Mouse (Mus musculus) erythroblast, adult 5-6 weeks (primary cell): ENCODE measurements around the gene Serf1. TPM values are rescaled to one million over a fixed set of nuclear protein-coding genes. Genes with fewer than 3 reads are reported as not detected.

Experiments
- total RNA-seq, 2 experiments: library from RNA; stranded (forward) in 1 of 2; stranded (reverse) in 1 of 2; fragments of 150-400 nt in 1 of 2; fragments of 200-764, 138-1000 nt in 1 of 2; gene quantifications; 2 replicates each; pipeline versions ENCODE4 v1.2.3 to v1.2.4; 2015 to 2017; ENCODE audit warnings: low replicate concordance in 2 of 2

Serf1 gene
- total RNA-seq, 2 experiments from 2014 or later = 1.3 to 4.9 TPM

Other genes starting within 250 kb of the Serf1 start
- gene Cartpt, start 206.9 kb upstream of the Serf1 start, total RNA-seq (2015; ENCODE audit: low replicate concordance) = not detected in 2 replicates
- not detected in 2 replicates for gene Cartpt, start 206.9 kb upstream of the Serf1 start, total RNA-seq (2017; ENCODE audit: low replicate concordance)
- 2.9 and 6.0 TPM in 2 replicates for gene Mccc2, start 92.4 kb upstream of the Serf1 start, total RNA-seq (2015; ENCODE audit: low replicate concordance)
- 2.0 and 2.4 TPM in 2 replicates for gene Mccc2, start 92.4 kb upstream of the Serf1 start, total RNA-seq (2017; ENCODE audit: low replicate concordance)
- 12.3 and 30.1 TPM in 2 replicates for gene Bdp1, start 3.9 kb upstream of the Serf1 start, total RNA-seq (2015; ENCODE audit: low replicate concordance)
- gene Bdp1, start 3.9 kb upstream of the Serf1 start, total RNA-seq (2017; ENCODE audit: low replicate concordance) = 21.9 and 26.1 TPM in 2 replicates
- gene Smn1, start 16.8 kb downstream of the Serf1 start, total RNA-seq (2015; ENCODE audit: low replicate concordance) = 15.9 and 19.4 TPM in 2 replicates
- gene Smn1, start 16.8 kb downstream of the Serf1 start, total RNA-seq (2017; ENCODE audit: low replicate concordance) = 7.8 and 14.7 TPM in 2 replicates
- 12.7 and 14.4 TPM in 2 replicates for gene Naip2, start 94.1 kb downstream of the Serf1 start, total RNA-seq (2015; ENCODE audit: low replicate concordance)
- 10.6 and 13.5 TPM in 2 replicates for gene Naip2, start 94.1 kb downstream of the Serf1 start, total RNA-seq (2017; ENCODE audit: low replicate concordance)
- 1.7 and 8.3 TPM in 2 replicates for gene Naip5, start 138.3 kb downstream of the Serf1 start, total RNA-seq (2015; ENCODE audit: low replicate concordance)
- gene Naip5, start 138.3 kb downstream of the Serf1 start, total RNA-seq (2017; ENCODE audit: low replicate concordance) = 5.2 and 6.2 TPM in 2 replicates
- 4.8 and 8.8 TPM in 2 replicates for gene Naip6, start 209.7 kb downstream of the Serf1 start, total RNA-seq (2015; ENCODE audit: low replicate concordance)
- gene Naip6, start 209.7 kb downstream of the Serf1 start, total RNA-seq (2017; ENCODE audit: low replicate concordance) = 2.5 and 4.3 TPM in 2 replicates